Mouse (Mus musculus): Measurements from ENCODE around the gene Prl3d2.
"Not testable (repeated sequence)": the region's sequence is repeated elsewhere in the genome, so short reads cannot be mapped to it uniquely, and the experiment has no call there.

The Prl3d2 gene

DNA sequence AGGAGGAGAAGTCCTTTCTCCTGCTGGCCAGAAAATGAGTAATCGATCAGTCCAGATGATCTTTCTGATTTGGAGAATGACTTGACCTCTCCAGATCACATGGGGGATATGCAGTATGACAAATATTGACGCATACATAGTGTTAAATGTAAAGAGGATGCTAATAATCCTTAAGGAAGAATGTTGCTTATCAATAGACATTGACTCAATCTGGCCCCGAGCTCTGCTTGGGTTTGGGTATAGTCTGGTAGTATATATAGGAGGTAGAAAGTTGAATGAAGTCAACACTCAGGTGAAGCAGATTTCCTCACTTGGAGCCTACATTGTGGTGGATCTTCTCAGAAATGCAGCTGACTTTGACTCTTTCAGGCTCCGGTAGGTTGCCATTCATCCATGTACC is at the start of gene Prl3d2:
Prl3d2 (plus strand) TSS at position 301 of the 400 bp plus-strand sequence.
- DNase-seq (ENCODE audit: low read depth), result not testable (repeated sequence)

DNA sequence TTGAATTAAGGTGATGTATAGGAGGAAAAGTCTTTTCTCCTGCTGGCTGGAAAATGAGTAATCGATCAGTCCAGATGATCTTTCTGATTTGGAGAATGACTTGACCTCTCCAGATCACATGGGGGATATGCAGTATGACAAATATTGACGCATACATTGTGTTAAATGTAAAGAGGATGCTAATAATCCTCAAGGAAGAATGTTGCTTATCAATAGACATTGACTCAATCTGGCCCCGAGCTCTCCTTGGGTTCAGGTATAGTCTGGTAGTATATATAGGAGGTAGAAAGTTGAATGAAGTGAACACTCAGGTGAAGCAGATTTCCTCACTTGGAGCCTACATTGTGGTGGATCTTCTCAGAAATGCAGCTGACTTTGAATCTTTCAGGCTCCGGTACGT is 27.6 kb upstream of the Prl3d2 start, which contains the start of gene Prl3d1:
Prl3d1 (plus strand) TSS at position 301 of the 400 bp plus-strand sequence.
- DNase-seq (ENCODE audit: low read depth), result not testable (repeated sequence)

DNA sequence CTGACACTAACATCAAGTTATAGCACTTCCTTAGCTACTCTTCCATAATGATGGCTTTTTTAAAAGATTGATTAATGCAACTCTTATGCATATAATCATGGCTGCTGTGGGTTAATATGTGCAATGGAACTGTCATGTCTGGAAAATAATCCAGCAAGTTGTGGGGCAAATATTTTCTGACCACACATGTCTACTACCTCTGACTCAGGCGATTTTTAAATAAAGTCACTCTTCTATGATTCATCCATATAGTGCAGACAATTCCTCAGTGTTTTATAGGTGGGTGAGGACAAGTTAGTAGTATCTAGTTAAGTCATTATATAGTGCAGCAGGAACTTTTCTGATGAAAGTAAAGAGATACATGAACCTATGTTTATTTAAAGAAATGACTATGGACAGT is 26.8 kb downstream of the Prl3d2 start:
- no peak for DNase-seq (ENCODE audit: low read depth)

DNA sequence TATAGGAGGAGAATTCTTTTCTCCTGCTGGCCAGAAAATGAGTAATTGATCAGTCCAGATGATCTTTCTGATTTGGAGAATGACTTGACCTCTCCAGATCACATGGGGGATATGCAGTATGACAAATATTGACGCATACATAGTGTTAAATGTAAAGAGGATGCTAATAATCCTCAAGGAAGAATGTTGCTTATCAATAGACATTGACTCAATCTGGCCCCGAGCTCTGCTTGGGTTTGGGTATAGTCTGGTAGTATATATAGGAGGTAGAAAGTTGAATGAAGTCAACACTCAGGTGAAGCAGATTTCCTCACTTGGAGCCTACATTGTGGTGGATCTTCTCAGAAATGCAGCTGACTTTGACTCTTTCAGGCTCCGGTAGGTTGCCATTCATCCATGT is 35.0 kb downstream of the Prl3d2 start, which contains the start of gene Prl3d3:
Prl3d3 (plus strand) TSS at position 301 of the 400 bp plus-strand sequence.
- not testable (repeated sequence) for DNase-seq (ENCODE audit: low read depth)
